Mouse (Mus musculus) urinary bladder, postnatal 25 days (tissue): Measurements from ENCODE around the gene Rmdn3.

Experiments used
- DNase-seq: peaks from one replicate; pipeline ENCODE4 v3.0.0; 2022; ENCODE audit warnings: low spot score

Rmdn3 gene

GRCm38 (mm10) chr2:119156681-119157572 lies at the start of gene Rmdn3:
Gene Rmdn3 (minus strand): TSS chr2:119157034.
- peak; percentile 93 for DNase-seq

GRCm38 (mm10) chr2:119203871-119204460 lies 47.1 kb upstream of the Rmdn3 start:
- DNase-seq: no peak

GRCm38 (mm10) chr2:119202914-119203453 lies 46.1 kb upstream of the Rmdn3 start:
- DNase-seq: no peak

- DNase-seq: no peak
Measured at GRCm38 (mm10) chr2:119198934-119199333, 42.1 kb upstream of the Rmdn3 start.

- no peak for DNase-seq
Measured at GRCm38 (mm10) chr2:119198049-119198448, 41.2 kb upstream of the Rmdn3 start.

- DNase-seq: no peak
Measured at GRCm38 (mm10) chr2:119197493-119197892, 40.7 kb upstream of the Rmdn3 start.

GRCm38 (mm10) chr2:119196316-119197108 lies 39.7 kb upstream of the Rmdn3 start:
- no peak for DNase-seq

GRCm38 (mm10) chr2:119194140-119194539 lies 37.3 kb upstream of the Rmdn3 start:
- DNase-seq: no peak

- no peak for DNase-seq
Measured at GRCm38 (mm10) chr2:119190969-119191368, 34.1 kb upstream of the Rmdn3 start.

GRCm38 (mm10) chr2:119189029-119189710 lies 32.3 kb upstream of the Rmdn3 start:
- peak; percentile 83 for DNase-seq

GRCm38 (mm10) chr2:119182914-119183313 lies 26.1 kb upstream of the Rmdn3 start:
- no peak for DNase-seq

GRCm38 (mm10) chr2:119177384-119177939 lies 20.6 kb upstream of the Rmdn3 start:
- no peak for DNase-seq

GRCm38 (mm10) chr2:119176761-119177160 lies 19.9 kb upstream of the Rmdn3 start:
- DNase-seq: no peak

- no peak for DNase-seq
Measured at GRCm38 (mm10) chr2:119175614-119176013, 18.8 kb upstream of the Rmdn3 start.

- no peak for DNase-seq
Measured at GRCm38 (mm10) chr2:119174866-119175265, 18.0 kb upstream of the Rmdn3 start.

GRCm38 (mm10) chr2:119173991-119174651 lies 17.3 kb upstream of the Rmdn3 start, which contains the start of gene Gm14137:
Gene Gm14137 (plus strand): TSS chr2:119174509.
- DNase-seq: no peak

- no peak for DNase-seq
Measured at GRCm38 (mm10) chr2:119172862-119173576, 16.2 kb upstream of the Rmdn3 start.

GRCm38 (mm10) chr2:119172446-119172845 lies 15.6 kb upstream of the Rmdn3 start:
- DNase-seq: no peak

- DNase-seq: no peak
Measured at GRCm38 (mm10) chr2:119171574-119171973, 14.7 kb upstream of the Rmdn3 start.

GRCm38 (mm10) chr2:119170282-119170681 lies 13.4 kb upstream of the Rmdn3 start:
- DNase-seq: no peak
